Mouse (Mus musculus) kidney, postnatal 10 days (tissue): Measurements from ENCODE around the gene Gjb6.
A peak's percentile ranks its signal among the peaks of the same experiment; 100 is the strongest.

ENCODE experiments used
- DNase-seq: peaks from one replicate; pipeline ENCODE4 v3.0.0; 2021; ENCODE audit warnings: mixed read lengths

Gene Gjb6

GRCm38 (mm10) chr14:57133161-57133661 lies at the start of gene Gjb6:
Gene Gjb6, minus strand, starts transcription at chr14:57133611.
- DNase-seq: peak; percentile 14

GRCm38 (mm10) chr14:57165493-57165892 lies 32.1 kb upstream of the Gjb6 start:
- no peak for DNase-seq

- no peak for DNase-seq
These were observed 28.4 kb upstream of the Gjb6 start for GRCm38 (mm10) chr14:57161833-57162232.

GRCm38 (mm10) chr14:57161201-57161600 lies 27.8 kb upstream of the Gjb6 start:
- DNase-seq: peak; percentile 55

GRCm38 (mm10) chr14:57154916-57155315 lies 21.5 kb upstream of the Gjb6 start:
- no peak for DNase-seq

GRCm38 (mm10) chr14:57145741-57146140 lies 12.3 kb upstream of the Gjb6 start:
- no peak for DNase-seq

GRCm38 (mm10) chr14:57135265-57135664 lies 1.9 kb upstream of the Gjb6 start:
- DNase-seq: no peak

- DNase-seq: no peak
These were observed 6.0 kb downstream of the Gjb6 start for GRCm38 (mm10) chr14:57127383-57127782.

- no peak for DNase-seq
These were observed 11.1 kb downstream of the Gjb6 start for GRCm38 (mm10) chr14:57122295-57122694.

- DNase-seq: no peak
These were observed 17.4 kb downstream of the Gjb6 start, which contains the start of gene Gm4491 for GRCm38 (mm10) chr14:57115823-57116544. Gene Gm4491, minus strand, starts transcription at chr14:57115883.

GRCm38 (mm10) chr14:57109194-57109593 lies 24.2 kb downstream of the Gjb6 start:
- peak; percentile 62 for DNase-seq

- DNase-seq: no peak
These were observed 25.5 kb downstream of the Gjb6 start for GRCm38 (mm10) chr14:57107916-57108315.

GRCm38 (mm10) chr14:57107091-57107490 lies 26.3 kb downstream of the Gjb6 start:
- DNase-seq: peak; percentile 56

- DNase-seq: no peak
These were observed 27.7 kb downstream of the Gjb6 start for GRCm38 (mm10) chr14:57105721-57106120.

GRCm38 (mm10) chr14:57105111-57105510 lies 28.3 kb downstream of the Gjb6 start:
- no peak for DNase-seq

- DNase-seq: peak; percentile 74
These were observed 29.0 kb downstream of the Gjb6 start, which contains the start of gene Gjb2 for GRCm38 (mm10) chr14:57104106-57105023. Gene Gjb2, minus strand, starts transcription at chr14:57104702.

GRCm38 (mm10) chr14:57103711-57104105 lies 29.7 kb downstream of the Gjb6 start:
- no peak for DNase-seq

GRCm38 (mm10) chr14:57103121-57103520 lies 30.3 kb downstream of the Gjb6 start:
- DNase-seq: no peak

GRCm38 (mm10) chr14:57101623-57102022 lies 31.8 kb downstream of the Gjb6 start:
- no peak for DNase-seq

GRCm38 (mm10) chr14:57095855-57096254 lies 37.6 kb downstream of the Gjb6 start:
- DNase-seq: no peak

GRCm38 (mm10) chr14:57093029-57093428 lies 40.4 kb downstream of the Gjb6 start:
- peak; percentile 72 for DNase-seq

- DNase-seq: no peak
These were observed 43.4 kb downstream of the Gjb6 start for GRCm38 (mm10) chr14:57090001-57090400.

- peak; percentile 68 for DNase-seq
These were observed 44.3 kb downstream of the Gjb6 start for GRCm38 (mm10) chr14:57089107-57089506.
